Mouse (Mus musculus) lung, postnatal 0 days (tissue): Measurements from ENCODE around the gene Pole2. TPM values are rescaled to one million over a fixed set of nuclear protein-coding genes. Genes with fewer than 3 reads are reported as not detected.

Experiments
- ATAC-seq: fragments of 200-750 bp; cut with Nextera tagmentation; 2 replicates; pipeline ENCODE4 v1.8.0; 2017; ENCODE audit warnings: moderate library complexity
- DNase-seq: peaks from one replicate; pipeline ENCODE4 v3.0.0-alpha.2; 2016; ENCODE audit warnings: low spot score
- H3K27ac ChIP-seq: fragments of 300-500 bp; sonication (generic); 2 replicates; pipeline ENCODE4 v1.5.1; 2014; ENCODE audit warnings: antibody characterized with exemption, mild to moderate bottlenecking, low read length, mixed read lengths
- H3K27me3 ChIP-seq: fragments of 300-500 bp; sonication (generic); replicated peaks from 2 replicates; pipeline ENCODE4 v1.6.1; 2014; ENCODE audit warnings: low read length, mixed read lengths; ENCODE audit not compliant: insufficient read depth
- H3K36me3 ChIP-seq: fragments of 300-500 bp; sonication (generic); 2 replicates; pipeline ENCODE4 v1.6.1; 2014; ENCODE audit warnings: low read length, mixed read lengths; ENCODE audit not compliant: insufficient read depth
- H3K4me1 ChIP-seq: fragments of 300-500 bp; sonication (generic); 2 replicates; pipeline ENCODE4 v1.6.1; 2014; ENCODE audit warnings: antibody characterized with exemption, low read depth, low read length, mixed read lengths; ENCODE audit not compliant: insufficient read depth
- H3K4me2 ChIP-seq: fragments of 300-500 bp; sonication (generic); replicated peaks from 2 replicates; pipeline ENCODE4 v1.6.1; 2014; ENCODE audit warnings: low read depth, mild to moderate bottlenecking, low read length, moderate library complexity, mixed read lengths
- H3K4me3 ChIP-seq: fragments of 300-500 bp; sonication (generic); 2 replicates; pipeline ENCODE4 v1.5.1; 2014; ENCODE audit warnings: low read depth, low read length
- H3K9ac ChIP-seq: fragments of 300-500 bp; sonication (generic); replicated peaks from 2 replicates; pipeline ENCODE4 v1.6.1; 2014; ENCODE audit warnings: low read depth, mild to moderate bottlenecking
- H3K9me3 ChIP-seq: fragments of 300-500 bp; sonication (generic); 2 replicates; pipeline ENCODE4 v1.6.1; 2016; ENCODE audit warnings: low read length, mixed read lengths
- CTCF ChIP-seq: IDR thresholded peaks from 2 replicates; pipeline ENCODE4 v1.5.1; 2016; ENCODE audit warnings: antibody characterized with exemption, mild to moderate bottlenecking
- EP300 ChIP-seq: IDR thresholded peaks from 2 replicates; pipeline ENCODE4 v1.6.1; 2016; ENCODE audit warnings: antibody characterized with exemption, mild to moderate bottlenecking, control low read depth
- WGBS: fragments of 180-500 bp; shearing (Covaris S2); extraction: QIAGEN DNeasy Blood & Tissue Kit; methylation state at CpG from one replicate; pipeline ENCODE4 v1.1.7; 2014; 5-methylcytosine and 5-hydroxymethylcytosine counted together
- polyA plus RNA-seq: library from polyadenylated mRNA; unstranded; fragments of >200 nt; fragmentation: Nextera tagmentation; extraction: Ambion mirVana; gene quantifications from 2 replicates; pipeline ENCODE4 v1.2.1, GENCODE M21; 2015

The Pole2 gene
- polyA plus RNA-seq, 1 experiment from 2014 or later = 5.3 TPM

DNA sequence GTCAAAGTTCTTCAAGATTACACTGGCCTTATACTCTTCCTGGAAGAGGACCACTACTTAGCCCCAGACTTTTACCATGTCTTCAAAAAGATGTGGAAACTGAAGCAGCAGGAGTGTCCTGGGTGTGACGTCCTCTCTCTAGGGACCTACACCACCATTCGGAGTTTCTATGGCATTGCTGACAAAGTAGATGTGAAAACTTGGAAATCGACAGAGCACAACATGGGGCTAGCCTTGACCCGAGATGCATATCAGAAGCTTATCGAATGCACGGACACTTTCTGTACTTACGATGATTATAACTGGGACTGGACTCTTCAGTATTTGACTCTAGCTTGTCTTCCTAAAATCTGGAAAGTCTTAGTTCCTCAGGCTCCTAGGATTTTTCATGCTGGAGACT lies 42.6 kb downstream of the Pole2 start:
- H3K36me3 ChIP-seq = no peaks in the 10 kb centered on the region
- peak overlapping the region; percentile 84; the same call in 1 of the 2 replicates for H3K9ac ChIP-seq
- TF ChIP-seq CTCF = no peak
- TF ChIP-seq EP300 = no peak
- H3K4me3 ChIP-seq = peak overlapping the region; percentile 91
- no peaks in the 10 kb centered on the region for H3K27me3 ChIP-seq
- peaks cover 10% of the 10 kb centered on the region; the same call in 1 of the 2 replicates for H3K4me1 ChIP-seq
- H3K4me2 ChIP-seq = peak overlapping the region; percentile 97
- no peak for DNase-seq
- no peak for ATAC-seq
- no peaks in the 10 kb centered on the region for H3K9me3 ChIP-seq
- 62% methylated on average over 7 of the region's 7 CpGs for WGBS
- peak overlapping the region; percentile 94; the same call in 1 of the 2 replicates for H3K27ac ChIP-seq

DNA sequence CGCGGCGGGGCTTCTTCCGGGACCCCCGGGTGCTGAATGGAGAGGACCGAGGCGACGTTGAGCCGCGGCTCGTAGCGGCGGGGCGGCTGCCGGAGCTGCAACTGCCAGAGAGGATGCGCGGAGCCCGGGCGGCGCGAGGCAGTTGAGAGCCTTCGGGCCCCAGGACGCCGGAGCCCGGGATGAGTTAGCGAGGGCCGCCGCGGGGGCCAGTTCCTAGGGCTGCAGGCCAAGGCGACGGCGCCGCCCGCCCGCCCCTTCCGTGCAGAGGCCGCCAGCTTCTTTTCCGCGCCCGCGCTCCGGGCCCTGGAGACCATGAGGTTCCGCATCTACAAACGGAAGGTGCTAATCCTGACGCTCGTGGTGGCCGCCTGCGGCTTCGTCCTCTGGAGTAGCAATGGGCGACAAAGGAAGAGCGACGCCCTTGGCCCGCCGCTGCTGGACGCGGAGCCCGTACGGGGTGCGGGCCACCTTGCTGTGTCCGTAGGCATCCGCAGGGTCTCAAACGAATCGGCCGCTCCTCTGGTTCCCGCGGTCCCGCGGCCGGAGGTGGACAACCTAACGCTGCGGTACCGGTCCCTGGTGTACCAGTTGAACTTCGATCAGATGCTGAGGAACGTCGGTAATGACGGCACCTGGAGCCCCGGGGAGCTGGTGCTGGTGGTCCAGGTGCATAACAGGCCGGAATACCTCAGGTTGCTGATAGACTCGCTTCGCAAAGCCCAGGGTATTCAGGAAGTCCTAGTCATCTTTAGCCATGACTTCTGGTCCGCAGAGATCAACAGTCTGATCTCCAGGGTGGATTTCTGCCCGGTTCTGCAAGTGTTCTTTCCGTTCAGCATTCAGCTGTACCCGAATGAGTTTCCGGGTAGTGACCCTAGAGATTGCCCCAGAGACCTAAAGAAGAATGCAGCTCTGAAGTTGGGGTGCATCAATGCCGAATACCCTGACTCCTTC lies 43.4 kb downstream of the Pole2 start:
- Histone ChIP-seq H3K27me3 (no peaks in the 10 kb centered on the region), H3K4me1 (peaks cover 10% of the 10 kb centered on the region; the same call in 1 of the 2 replicates), H3K27ac (peak overlapping the region; percentile 94), H3K4me2 (peak overlapping the region; percentile 97), H3K9ac (peak overlapping the region; percentile 84), H3K36me3 (no peaks in the 10 kb centered on the region), H3K4me3 (peak overlapping the region; percentile 91), H3K9me3 (no peaks in the 10 kb centered on the region)
- peak; percentile 48 for DNase-seq
- ATAC-seq = peak; percentile 62
- no peak for TF ChIP-seq CTCF
- 2% methylated on average over 62 of the region's 86 CpGs for WGBS

DNA sequence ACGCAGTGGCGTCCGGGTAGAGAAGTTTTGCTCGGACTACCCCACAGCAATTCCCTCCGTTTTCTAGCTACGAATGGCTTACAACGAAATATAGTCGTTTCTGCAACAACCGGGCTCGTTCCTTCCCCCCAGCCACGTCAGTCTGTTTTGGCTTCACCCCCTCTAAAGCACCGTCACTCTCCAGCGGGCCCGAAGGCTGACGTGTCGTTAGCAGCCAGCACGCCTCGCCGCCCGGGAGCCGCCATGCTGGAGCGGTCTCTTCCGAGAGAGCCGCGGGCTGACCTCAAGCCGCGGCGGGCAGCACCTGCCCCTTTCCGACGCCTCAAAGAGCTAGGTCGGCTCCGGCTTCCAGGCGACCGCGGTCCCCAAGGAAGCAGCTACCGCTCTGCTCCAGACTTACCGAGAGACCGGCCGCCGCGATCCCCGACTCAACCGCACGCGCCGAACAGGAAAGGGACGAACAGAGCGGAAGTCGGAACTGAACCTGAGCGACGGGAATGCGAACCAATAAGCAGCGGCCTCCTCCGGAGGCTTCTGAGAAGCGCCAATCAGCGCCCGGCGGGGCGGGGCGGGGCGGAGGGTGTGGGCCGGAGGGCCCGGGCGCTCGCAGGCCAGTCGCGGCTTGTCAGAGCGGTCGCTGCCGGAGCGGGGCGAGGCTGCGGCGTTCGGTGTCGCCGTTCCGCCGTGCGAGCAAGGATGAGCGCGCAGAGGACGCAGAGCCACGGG lies 44.2 kb downstream of the Pole2 start, which contains the start of the genes Rpl36al and Mgat2:
Gene Rpl36al, minus strand, starts transcription at position 501 of the 726 bp plus-strand sequence.
Gene Mgat2, plus strand, starts transcription at position 575 of the 726 bp plus-strand sequence.
- ATAC-seq (peak; percentile 100), DNase-seq (peak; percentile 98)
- H3K9me3 ChIP-seq = no peaks in the 10 kb centered on the region
- H3K4me3 ChIP-seq = peak within 1 kb of the TSS; percentile 91
- no peaks in the 10 kb centered on the region for H3K36me3 ChIP-seq
- peaks cover 10% of the 10 kb centered on the region; the same call in 1 of the 2 replicates for H3K4me1 ChIP-seq
- TF ChIP-seq CTCF = no peak
- no peak for TF ChIP-seq EP300
- peak within 1 kb of the TSS; percentile 84 for H3K9ac ChIP-seq
- H3K4me2 ChIP-seq = peak within 1 kb of the TSS; percentile 97
- peak within 1 kb of the TSS; percentile 94 for H3K27ac ChIP-seq
- no peaks in the 10 kb centered on the region for H3K27me3 ChIP-seq
- WGBS = 2% methylated on average over 79 of the region's 84 CpGs

DNA sequence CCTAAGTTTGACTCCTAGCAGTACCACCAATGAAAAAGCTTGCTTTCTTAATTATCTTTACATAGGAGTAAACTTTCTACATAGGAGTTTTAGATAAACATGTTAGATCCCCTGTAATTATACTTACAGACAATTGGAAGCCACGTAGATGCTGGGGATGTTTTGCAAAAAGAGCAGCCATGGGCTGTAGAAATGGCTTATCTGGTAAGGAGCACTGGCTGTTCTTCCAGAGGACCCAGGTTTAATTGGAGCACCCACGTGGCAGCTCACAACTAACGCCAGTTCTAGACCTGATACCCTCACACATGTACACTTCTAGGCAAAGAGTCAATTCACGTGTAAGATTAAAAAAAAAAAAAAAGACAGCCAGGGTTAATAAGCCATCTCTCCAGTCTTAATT lies 46.2 kb downstream of the Pole2 start:
- Histone ChIP-seq H3K9me3 (no peaks in the 10 kb centered on the region), H3K9ac (no peak overlapping the region), H3K4me3 (no peak overlapping the region), H3K27ac (no peak overlapping the region), H3K36me3 (no peaks in the 10 kb centered on the region), H3K4me2 (no peak overlapping the region), H3K4me1 (peaks cover 10% of the 10 kb centered on the region; the same call in 1 of the 2 replicates), H3K27me3 (no peaks in the 10 kb centered on the region)
- ATAC-seq (no peak), DNase-seq (no peak)
- WGBS = 85% methylated on average over 4 of the region's 4 CpGs
- TF ChIP-seq CTCF (no peak), EP300 (no peak)

DNA sequence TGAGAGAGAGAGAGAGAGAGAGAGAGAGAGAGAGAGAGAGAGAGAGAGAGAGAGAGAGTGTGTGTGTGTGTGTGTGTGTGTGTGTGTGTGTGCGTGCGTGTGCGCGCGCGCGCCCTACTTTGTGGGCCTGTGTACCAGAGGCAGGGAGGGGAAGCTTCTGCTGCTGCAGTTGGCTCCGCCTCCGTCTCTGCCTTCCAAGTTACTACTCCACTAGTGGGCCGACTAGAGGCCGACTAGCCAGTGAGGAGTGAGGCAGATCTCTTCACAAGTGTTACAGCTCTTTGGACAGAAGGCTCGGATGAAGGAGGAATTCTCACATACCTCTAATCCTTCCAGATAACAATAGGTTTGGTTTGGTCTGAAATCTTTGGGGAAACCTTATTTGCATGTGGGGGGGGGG lies 48.6 kb downstream of the Pole2 start:
- TF ChIP-seq EP300 (no peak), CTCF (no peak)
- Histone ChIP-seq H3K9ac (no peak overlapping the region), H3K9me3 (no peaks in the 10 kb centered on the region), H3K4me2 (no peak overlapping the region), H3K27me3 (no peaks in the 10 kb centered on the region), H3K27ac (no peak overlapping the region), H3K36me3 (no peaks in the 10 kb centered on the region), H3K4me3 (no peak overlapping the region), H3K4me1 (no peaks in the 10 kb centered on the region)
- 69% methylated on average over 12 of the region's 12 CpGs for WGBS
- DNase-seq (no peak), ATAC-seq (no peak)

DNA sequence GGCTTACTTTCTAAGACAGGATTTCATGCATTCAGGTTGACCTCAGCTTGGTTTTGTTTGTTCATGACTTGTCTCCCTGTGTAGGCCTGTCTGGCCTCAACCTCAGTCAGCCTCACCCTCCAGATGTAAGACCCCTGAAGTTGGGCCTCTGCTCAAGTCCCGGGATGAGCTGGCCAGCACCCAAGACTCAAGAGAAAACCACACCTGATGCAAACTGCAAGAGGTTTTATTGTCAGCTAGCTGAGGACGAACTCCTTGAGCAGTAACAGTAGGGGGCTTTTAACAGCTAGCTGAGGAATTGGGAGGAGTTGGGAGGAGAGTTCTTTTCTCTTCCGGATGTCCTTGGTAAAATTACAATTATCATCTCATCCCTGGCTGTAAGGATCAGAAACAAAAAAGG lies 50.5 kb downstream of the Pole2 start:
- no peak for ATAC-seq
- 78% methylated on average over 3 of the region's 3 CpGs for WGBS
- TF ChIP-seq EP300 = no peak
- TF ChIP-seq CTCF = no peak

More for the DNA sequence above, 50.5 kb downstream of the Pole2 start:
- Histone ChIP-seq H3K4me1 (no peaks in the 10 kb centered on the region), H3K9me3 (no peaks in the 10 kb centered on the region), H3K4me3 (no peak overlapping the region), H3K27me3 (no peaks in the 10 kb centered on the region), H3K27ac (no peak overlapping the region), H3K4me2 (no peak overlapping the region), H3K36me3 (no peaks in the 10 kb centered on the region), H3K9ac (no peak overlapping the region)
- DNase-seq = no peak
